ENCODE assay signal across 8 mouse cellular contexts in genomic region chr9:37347184-37347987, GRCm38 (mm10). TPM values are rescaled to one million over a fixed set of nuclear protein-coding genes. Genes with fewer than 3 reads are reported as not detected.
A peak's percentile ranks its signal among the peaks of the same experiment; 100 is the strongest.
DNase-seq lines count a peak whose midpoint lies in the region; ATAC-seq and TF ChIP-seq lines count a peak whose summit lies in the region.

No protein-coding gene starts in this region.

- peak overlapping the region; percentile 62 for H3ac ChIP-seq in C2C12 (ENCODE audit: control insufficient read depth, insufficient read length, low read depth)

- H3K79me3 ChIP-seq in C2C12 (ENCODE audit: low read depth) = no peaks in the 10 kb centered on the region

- peaks cover 3% of the 10 kb centered on the region for H3K36me3 ChIP-seq in C2C12 (ENCODE audit: control insufficient read depth, insufficient read depth)
- peaks cover 3% of the 10 kb centered on the region; the same call in 1 of the 2 replicates for H3K36me3 ChIP-seq in embryonic facial prominence, embryonic 13.5 days
- no peaks in the 10 kb centered on the region for H3K36me3 ChIP-seq in hindbrain, embryonic 15.5 days
- peaks cover 19% of the 10 kb centered on the region for H3K36me3 ChIP-seq in midbrain, embryonic 10.5 days

- peak overlapping the region; percentile 51 for H3K4me3 ChIP-seq in C2C12 (ENCODE audit: insufficient read depth, poor library complexity, severe bottlenecking)
- peak overlapping the region; percentile 84 for H3K4me3 ChIP-seq in embryonic facial prominence, embryonic 13.5 days
- peak overlapping the region; percentile 77 for H3K4me3 ChIP-seq in hindbrain, embryonic 15.5 days
- H3K4me3 ChIP-seq in midbrain, embryonic 10.5 days = peak overlapping the region; percentile 67

- H3K79me2 ChIP-seq in C2C12 (ENCODE audit: control insufficient read depth, insufficient read depth) = no peaks in the 10 kb centered on the region

- peak overlapping the region; percentile 94 for H3K27ac ChIP-seq in embryonic facial prominence, embryonic 13.5 days
- peak overlapping the region; percentile 82 for H3K27ac ChIP-seq in hindbrain, embryonic 15.5 days (replicated peaks)
- peak overlapping the region; percentile 92 for H3K27ac ChIP-seq in midbrain, embryonic 10.5 days (replicated peaks)

- ATAC-seq in embryonic facial prominence, embryonic 13.5 days (ENCODE audit: insufficient number of reproducible peaks, insufficient read depth, low FRiP score, low TSS enrichment, low read depth) = no peak
- ATAC-seq in hindbrain, embryonic 15.5 days (ENCODE audit: low FRiP score, low read depth) = no peak; the same call in 1 of the 2 replicates

- H3K4me2 ChIP-seq in embryonic facial prominence, embryonic 13.5 days = peak overlapping the region; percentile 83
- peak overlapping the region; percentile 62 for H3K4me2 ChIP-seq in hindbrain, embryonic 15.5 days

- 25% methylated on average over 12 of the region's 12 CpGs for WGBS in embryonic facial prominence, embryonic 13.5 days
- 25% methylated on average over 12 of the region's 12 CpGs for WGBS in hindbrain, embryonic 15.5 days
- WGBS in midbrain, embryonic 10.5 days = 27% methylated on average over 12 of the region's 12 CpGs

- no peaks in the 10 kb centered on the region for H3K27me3 ChIP-seq in C2C12 (ENCODE audit: control insufficient read depth, insufficient read depth, insufficient read length)
- no peaks in the 10 kb centered on the region for H3K27me3 ChIP-seq in embryonic facial prominence, embryonic 13.5 days
- H3K27me3 ChIP-seq in hindbrain, embryonic 15.5 days = no peaks in the 10 kb centered on the region
- no peaks in the 10 kb centered on the region for H3K27me3 ChIP-seq in midbrain, embryonic 10.5 days (ENCODE audit: low read depth, poor library complexity, severe bottlenecking)

- H3K9me3 ChIP-seq in embryonic facial prominence, embryonic 13.5 days = no peaks in the 10 kb centered on the region
- no peaks in the 10 kb centered on the region for H3K9me3 ChIP-seq in hindbrain, embryonic 15.5 days
- no peaks in the 10 kb centered on the region for H3K9me3 ChIP-seq in midbrain, embryonic 10.5 days (replicated peaks)

- H3K9ac ChIP-seq in embryonic facial prominence, embryonic 13.5 days = peak overlapping the region; percentile 91
- peak overlapping the region; percentile 70 for H3K9ac ChIP-seq in hindbrain, embryonic 15.5 days

- H3K4me1 ChIP-seq in embryonic facial prominence, embryonic 13.5 days = peaks cover 10% of the 10 kb centered on the region; the same call in 1 of the 2 replicates
- H3K4me1 ChIP-seq in hindbrain, embryonic 15.5 days (replicated peaks) = peaks cover 17% of the 10 kb centered on the region
- peaks cover 18% of the 10 kb centered on the region for H3K4me1 ChIP-seq in midbrain, embryonic 10.5 days

- no peak for TF ChIP-seq CTCF in C2C12 (IDR thresholded peaks at IDR 0.05; ENCODE audit: control insufficient read depth, insufficient read depth, insufficient read length)

- DNase-seq in 416B (ENCODE audit: low read depth) = peak; percentile 58
- no peak for DNase-seq in midbrain, embryonic 10.5 days (ENCODE audit: low spot score)
- no peak for DNase-seq in adrenal gland, postnatal 14 days
- no peak for DNase-seq in yolk sac, embryonic 10.5 days (ENCODE audit: low spot score)
- DNase-seq in left cerebral cortex, adult 9 months (ENCODE audit: low spot score in 2 of 2) = no peak

TF ChIP-seq in C2C12, 6 proteins besides CTCF, POLR2A, EP300 and RAD21:
- TF ChIP-seq USF1 (IDR thresholded peaks at IDR 0.05; ENCODE audit: low read depth) (no peak), CEBPB (IDR thresholded peaks at IDR 0.05; ENCODE audit: low read depth) (no peak), FOSL1 (IDR thresholded peaks at IDR 0.05; ENCODE audit: insufficient read depth, low read length, poor library complexity, severe bottlenecking) (no peak), MAX (IDR thresholded peaks at IDR 0.05) (no peak), MYOD1 (IDR thresholded peaks at IDR 0.05; ENCODE audit: control insufficient read depth, insufficient read length, low read depth) (no peak), MYOG (IDR thresholded peaks at IDR 0.05; ENCODE audit: control insufficient read depth, extremely low read depth, insufficient read length) (no peak)

RNA-seq across cellular contexts. Expression of gene Ccdc15, which starts 0.8 kb away (rescaled TPM):
- 0.56 TPM for polyA plus RNA-seq in C2C12 (2012; fragmentation: generic; extraction: Trizol)
- polyA plus RNA-seq in embryonic facial prominence, embryonic 13.5 days (2015; fragmentation: Nextera tagmentation; extraction: Ambion mirVana) = 8.9 and 10.3 TPM in 2 replicates
- polyA plus RNA-seq in hindbrain, embryonic 15.5 days (2015; fragmentation: Nextera tagmentation; extraction: Ambion mirVana) = 7.4 and 7.8 TPM in 2 replicates
- 11.7 and 13.1 TPM in 2 replicates for polyA plus RNA-seq in midbrain, embryonic 10.5 days (2016; fragmentation: Nextera tagmentation; extraction: Ambion mirVana)
- total RNA-seq in adrenal gland, postnatal 14 days (2021) = 2.9 and 4.2 TPM in 2 replicates

RNA-seq across cellular contexts. Expression of gene Hepacam, which starts 19.8 kb away (rescaled TPM):
- polyA plus RNA-seq in C2C12 (2012; fragmentation: generic; extraction: Trizol) = 0.01 TPM
- 0.21 TPM in 1 of 2 replicates, not detected in the other for polyA plus RNA-seq in embryonic facial prominence, embryonic 13.5 days (2015; fragmentation: Nextera tagmentation; extraction: Ambion mirVana)
- 24.9 and 28.7 TPM in 2 replicates for polyA plus RNA-seq in hindbrain, embryonic 15.5 days (2015; fragmentation: Nextera tagmentation; extraction: Ambion mirVana)
- 0.04 and 0.05 TPM in 2 replicates for polyA plus RNA-seq in midbrain, embryonic 10.5 days (2016; fragmentation: Nextera tagmentation; extraction: Ambion mirVana)
- total RNA-seq in adrenal gland, postnatal 14 days (2021) = 0.26 TPM in 2 replicates

RNA-seq across cellular contexts. Expression of gene Robo4, which starts 54.3 kb away (rescaled TPM):
- polyA plus RNA-seq in C2C12 (2012; fragmentation: generic; extraction: Trizol) = not detected
- polyA plus RNA-seq in embryonic facial prominence, embryonic 13.5 days (2015; fragmentation: Nextera tagmentation; extraction: Ambion mirVana) = 9.5 and 10.1 TPM in 2 replicates
- polyA plus RNA-seq in hindbrain, embryonic 15.5 days (2015; fragmentation: Nextera tagmentation; extraction: Ambion mirVana) = 4.6 and 8.2 TPM in 2 replicates
- polyA plus RNA-seq in midbrain, embryonic 10.5 days (2016; fragmentation: Nextera tagmentation; extraction: Ambion mirVana) = 5.6 and 6.0 TPM in 2 replicates
- total RNA-seq in adrenal gland, postnatal 14 days (2021) = 30.9 and 37.3 TPM in 2 replicates

Comparison
In these comparisons a context has a peak if more than half of its experiments do, and no peak if none do; other contexts are left out.
1. RNA of gene Hepacam, which starts 19.8 kb away (polyA plus RNA-seq): 24.9 to 28.7 TPM in hindbrain, embryonic 15.5 days; 0.04 to 0.05 TPM in midbrain, embryonic 10.5 days, 0.21 TPM in embryonic facial prominence, embryonic 13.5 days and 0.01 TPM in C2C12 (single experiment); every median in the first group is over 10 times any median in the second.
2. Peak in every context shown above with its lines, with median percentiles within 50 percentile points of each other: H3K4me3 ChIP-seq and H3K27ac ChIP-seq.